Mouse (Mus musculus): Measurements from ENCODE around the gene Usp33.
"Not testable (repeated sequence)": the region's sequence is repeated elsewhere in the genome, so short reads cannot be mapped to it uniquely, and the experiment has no call there.

Usp33 gene

DNA sequence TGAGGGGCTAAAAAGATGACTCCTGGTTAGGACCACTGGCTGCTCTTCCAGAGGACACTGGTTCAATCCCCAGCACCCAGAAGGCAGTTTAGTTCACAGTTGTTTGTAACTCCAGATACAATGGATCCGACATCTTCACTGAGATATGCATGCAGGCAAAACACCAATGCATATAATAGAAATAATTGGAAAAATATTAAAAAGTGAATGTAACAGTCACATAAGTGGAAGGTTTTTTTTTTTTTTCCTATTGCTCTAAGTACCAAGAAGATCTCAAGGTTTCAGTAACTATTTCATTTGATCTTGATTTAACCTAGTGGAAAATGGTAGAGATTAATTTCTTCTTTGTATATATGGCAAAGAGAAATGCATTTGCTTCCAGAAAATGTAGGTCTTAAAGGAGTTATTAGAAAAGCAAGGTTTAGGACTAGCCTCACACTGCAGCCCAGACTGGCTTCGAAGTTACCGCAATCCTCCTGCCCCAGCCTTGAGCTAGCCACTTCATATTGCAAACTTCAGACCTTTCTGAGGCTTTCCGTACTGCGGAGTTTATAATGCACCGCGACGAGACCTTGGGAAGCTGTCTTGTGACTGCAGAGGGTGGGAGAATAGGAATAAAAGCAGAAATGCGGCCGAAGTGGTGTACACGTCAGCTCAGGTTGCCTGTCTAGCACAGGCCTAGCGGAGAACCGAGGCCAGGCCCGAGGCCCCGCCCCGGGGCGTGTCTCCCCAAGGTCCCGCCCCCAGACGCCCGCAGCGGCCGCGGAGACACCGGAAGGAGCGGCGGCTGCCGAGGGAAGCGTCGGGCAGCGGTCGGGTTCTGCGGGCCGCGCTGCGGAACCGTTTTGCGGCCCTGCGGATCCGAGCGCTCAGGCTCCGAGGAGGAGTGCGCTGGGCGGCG, at the start of gene Usp33:
TSS of gene Usp33 (plus strand) at position 747 of the 901 bp plus-strand sequence.
- peak; percentile 85 to 87 for DNase-seq (ENCODE audit: low spot score in 2 of 2)

DNA sequence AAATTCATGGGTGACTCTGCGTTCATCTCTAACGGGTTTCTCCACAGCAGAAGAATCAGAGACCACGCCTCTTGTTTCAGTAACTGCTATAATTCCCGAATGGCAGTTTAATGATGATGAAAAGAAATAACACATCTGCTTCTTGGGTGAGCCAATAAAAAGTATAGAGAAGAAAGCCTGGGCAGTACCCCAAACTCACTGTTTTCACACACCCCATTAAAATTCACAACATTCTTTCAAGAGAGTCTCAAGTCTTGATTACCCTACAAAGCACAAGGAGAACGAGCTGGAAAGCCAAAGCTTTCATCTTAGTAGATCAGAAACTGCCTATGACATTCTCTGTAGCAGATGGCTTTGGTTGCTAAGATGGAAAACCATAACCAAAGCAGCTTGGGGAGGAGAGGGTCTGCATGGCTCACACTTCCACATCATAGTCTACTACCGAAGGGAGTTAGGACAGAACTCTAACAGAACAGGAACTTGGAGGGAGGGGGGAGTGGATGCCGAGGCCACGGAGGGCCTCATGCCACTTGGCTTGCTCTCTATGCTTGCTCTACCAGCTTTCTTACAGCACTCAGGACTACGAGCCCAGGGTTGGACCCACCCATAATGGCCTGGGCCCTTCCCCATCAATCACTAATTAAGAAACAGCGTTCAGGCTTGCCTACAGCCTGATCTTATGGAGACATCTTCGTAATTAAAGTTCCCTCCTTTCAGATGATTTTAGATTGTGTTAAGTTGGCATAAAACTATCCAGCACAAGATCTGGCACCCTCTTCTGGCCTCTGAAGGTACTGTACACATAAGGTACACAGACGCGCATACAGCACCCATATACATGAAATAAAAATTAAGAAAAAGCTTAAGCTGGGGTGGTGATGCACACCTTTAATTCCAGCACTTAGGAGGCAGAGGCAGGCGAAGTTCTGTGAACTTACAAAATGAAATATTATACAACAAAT, 45.6 kb upstream of the Usp33 start:
- no peak for DNase-seq (ENCODE audit: low spot score in 2 of 2)

GRCm38 (mm10) chr3:152302991-152303390, 43.3 kb upstream of the Usp33 start:
- DNase-seq (ENCODE audit: low spot score in 2 of 2), result no peak

GRCm38 (mm10) chr3:152304093-152304815, 42.0 kb upstream of the Usp33 start:
- DNase-seq (ENCODE audit: low spot score in 2 of 2), result no peak

- no peak for DNase-seq (ENCODE audit: low spot score in 2 of 2)
Measured at GRCm38 (mm10) chr3:152305080-152305479, 41.2 kb upstream of the Usp33 start.

- DNase-seq (ENCODE audit: low spot score in 2 of 2), result no peak
Measured at GRCm38 (mm10) chr3:152305971-152306370, 40.3 kb upstream of the Usp33 start.

GRCm38 (mm10) chr3:152308485-152309249, 37.6 kb upstream of the Usp33 start:
- DNase-seq (ENCODE audit: low spot score in 2 of 2), result no peak

- no peak for DNase-seq (ENCODE audit: low spot score in 2 of 2)
Measured at GRCm38 (mm10) chr3:152309250-152309645, 37.0 kb upstream of the Usp33 start.

DNA sequence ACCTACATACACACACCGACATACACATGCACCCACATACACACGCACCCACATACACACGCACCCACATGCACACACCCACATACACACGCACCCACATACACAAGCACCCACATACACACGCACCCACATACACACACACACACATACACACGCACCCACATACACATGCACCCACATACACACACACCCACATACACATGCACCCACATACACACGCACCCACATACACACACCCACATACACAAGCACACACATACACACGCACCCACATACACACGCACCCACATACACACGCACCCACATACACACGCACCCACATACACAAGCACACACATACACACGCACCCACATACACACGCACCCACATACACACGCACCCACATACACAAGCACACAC, 31.6 kb upstream of the Usp33 start:
- not testable (repeated sequence) for DNase-seq (ENCODE audit: low spot score in 2 of 2)

GRCm38 (mm10) chr3:152315613-152316012, 30.7 kb upstream of the Usp33 start:
- DNase-seq (ENCODE audit: low spot score in 2 of 2), result peak; percentile 40 to 46

- DNase-seq (ENCODE audit: low spot score in 2 of 2), result not testable (repeated sequence)
Measured at GRCm38 (mm10) chr3:152316447-152317173, 29.7 kb upstream of the Usp33 start.

GRCm38 (mm10) chr3:152320972-152321645, 25.2 kb upstream of the Usp33 start:
- DNase-seq (ENCODE audit: low spot score in 2 of 2), result no peak

DNA sequence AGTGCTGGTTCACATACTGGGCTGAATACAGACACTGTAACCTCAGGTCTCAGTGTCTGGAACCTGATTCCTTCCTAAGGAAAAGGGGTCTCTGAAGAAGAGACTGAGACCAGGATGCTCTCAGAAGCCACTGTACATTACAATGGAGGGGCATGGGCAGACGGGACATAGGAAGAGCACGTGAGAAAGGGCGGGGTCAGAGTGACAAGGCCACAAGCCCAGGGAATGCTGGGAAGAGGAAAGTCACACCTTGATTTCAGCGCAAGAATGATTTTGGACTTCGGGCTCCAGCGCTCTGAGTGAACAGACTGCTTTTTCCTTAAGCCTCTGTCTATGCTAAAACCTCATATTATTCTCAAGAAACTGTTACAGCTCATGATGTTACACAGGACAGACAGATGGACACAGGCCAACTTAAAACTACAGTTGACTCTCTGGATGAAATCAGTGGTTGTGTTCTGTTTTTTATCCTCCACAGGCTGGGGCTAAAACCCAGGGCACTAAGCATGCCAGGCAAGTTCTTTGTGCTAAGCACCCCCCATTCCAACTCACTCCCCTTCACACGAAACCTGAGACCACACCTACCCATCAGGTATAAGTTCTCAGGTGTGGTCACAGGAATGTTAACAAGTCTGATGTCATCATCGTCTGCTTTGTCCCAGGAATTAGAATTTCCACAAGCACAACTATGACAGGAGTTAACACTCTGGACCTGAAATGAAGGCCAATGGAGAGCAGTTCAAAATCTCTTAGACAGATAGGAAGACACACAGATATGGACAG, 24.3 kb upstream of the Usp33 start:
- DNase-seq (ENCODE audit: low spot score in 2 of 2), result no peak

- DNase-seq (ENCODE audit: low spot score in 2 of 2), result no peak
Measured at GRCm38 (mm10) chr3:152332104-152332503, 14.2 kb upstream of the Usp33 start.

DNA sequence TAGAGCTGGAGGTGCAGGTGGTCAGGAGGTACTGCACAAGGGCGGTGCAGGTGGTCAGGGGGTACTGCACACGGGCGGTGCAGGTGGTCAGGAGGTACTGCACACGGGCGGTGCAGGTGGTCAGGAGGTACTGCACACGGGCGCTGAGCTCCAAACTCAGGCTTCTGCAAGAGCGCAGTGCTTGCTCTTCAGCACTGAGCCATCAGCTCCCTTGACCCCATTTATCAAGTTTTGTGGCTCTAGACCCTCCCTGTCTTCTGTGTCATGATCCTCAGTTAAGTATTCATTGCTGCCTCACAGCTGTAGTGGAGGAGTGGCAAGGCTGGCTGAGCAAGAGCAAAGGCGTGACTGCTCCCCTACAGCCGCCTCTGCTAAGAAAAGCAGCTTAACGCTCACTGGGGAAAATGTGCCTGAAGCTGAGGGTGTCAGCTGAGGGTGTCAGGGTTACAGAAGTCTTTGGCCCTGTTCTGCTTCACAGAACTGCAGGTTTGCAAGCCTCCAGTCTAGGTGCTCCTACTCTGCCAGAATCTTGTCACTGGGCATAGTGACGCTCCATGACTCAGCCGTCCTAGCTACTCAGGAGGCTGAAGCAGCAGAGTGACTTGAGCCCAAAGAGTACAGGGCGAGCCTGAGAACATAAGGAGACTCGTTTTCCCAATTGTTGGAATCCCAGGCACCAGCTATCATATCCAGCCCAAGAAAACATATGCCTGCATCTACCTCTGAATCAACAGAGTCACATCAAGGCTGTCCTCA, 13.6 kb upstream of the Usp33 start:
- DNase-seq (ENCODE audit: low spot score in 2 of 2), result no peak

GRCm38 (mm10) chr3:152333641-152334040, 12.6 kb upstream of the Usp33 start:
- no peak for DNase-seq (ENCODE audit: low spot score in 2 of 2)

DNA sequence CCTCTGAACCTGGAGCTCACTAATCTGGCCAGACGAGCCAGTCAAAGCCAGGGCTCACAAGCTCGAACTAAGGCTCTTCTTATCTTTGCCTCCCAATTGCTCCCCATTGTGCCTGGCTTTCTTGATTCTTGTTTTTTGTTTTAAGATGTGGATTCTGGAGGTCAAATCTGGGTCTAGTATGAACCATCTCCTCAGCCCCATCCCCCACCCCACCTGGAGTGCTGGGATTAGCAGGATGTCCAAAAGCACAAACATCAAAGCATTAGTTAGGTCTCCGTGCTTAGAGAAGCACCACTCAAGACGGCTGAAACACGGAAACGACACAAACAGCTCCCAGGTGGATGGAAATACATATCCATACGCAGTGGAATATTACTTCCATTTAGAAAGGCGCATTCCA, 10.2 kb upstream of the Usp33 start:
- DNase-seq (ENCODE audit: low spot score in 2 of 2), result no peak

Measured in frontal cortex, postnatal 25 days (tissue).